In the genomic region with DNA sequence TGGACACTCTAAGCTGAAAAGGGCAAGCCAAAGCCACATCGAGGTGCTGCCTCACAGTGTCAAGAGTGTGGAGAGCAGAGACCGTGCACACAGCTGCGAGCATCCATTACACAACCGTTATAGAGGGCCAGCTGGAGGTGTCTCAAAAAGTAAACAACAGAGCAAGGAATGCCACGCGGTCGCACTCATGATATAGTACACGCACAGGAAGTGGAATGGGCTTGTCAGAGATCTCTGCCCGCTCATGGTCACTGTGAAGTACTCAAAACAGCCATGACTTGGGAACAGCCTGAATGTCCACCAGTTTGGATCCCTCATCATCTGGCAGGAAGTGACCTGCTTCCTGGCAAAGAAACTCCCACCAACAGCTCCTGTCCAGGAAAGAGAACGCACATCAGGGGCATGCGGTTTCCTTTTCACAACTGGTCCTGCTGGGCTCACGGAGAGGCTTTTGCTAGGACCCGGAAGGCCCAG, we compare ENCODE assay signal across 9 mouse cellular contexts.
DNase-seq lines count a peak whose midpoint lies in the region; ATAC-seq and TF ChIP-seq lines count a peak whose summit lies in the region.
"Had no signal": no experiment of that assay in that cellular context is flagged by ENCODE, and none has a peak within 500 bp of the region (broad histone marks: within the 10 kb centered on the region; RNA-seq: fewer than 3 reads in every experiment).

No protein-coding gene starts in this region.

- TF ChIP-seq POLR2A in CH12.LX (IDR thresholded peaks at IDR 0.05; ENCODE audit: low read depth, low read length) = no peak

- H3K9me3 ChIP-seq in CH12.LX (replicated peaks; ENCODE audit: low read length) = no peaks in the 10 kb centered on the region
- H3K9me3 ChIP-seq in embryonic facial prominence, embryonic 10.5 days = no peaks in the 10 kb centered on the region
- H3K9me3 ChIP-seq in intestine, postnatal 0 days (ENCODE audit: control insufficient read depth) = no peaks in the 10 kb centered on the region
- no peaks in the 10 kb centered on the region for H3K9me3 ChIP-seq in lung, postnatal 0 days (ENCODE audit: low read length)
- no peaks in the 10 kb centered on the region for H3K9me3 ChIP-seq in hindbrain, embryonic 11.5 days (ENCODE audit: control insufficient read depth, low read length)

- no peak overlapping the region for H3K4me2 ChIP-seq in CH12.LX (ENCODE audit: insufficient read depth, low read depth, poor library complexity, severe bottlenecking)
- no peak overlapping the region for H3K4me2 ChIP-seq in intestine, postnatal 0 days (replicated peaks; ENCODE audit: low read depth)
- H3K4me2 ChIP-seq in lung, postnatal 0 days (replicated peaks; ENCODE audit: low read depth, low read length) = no peak overlapping the region
- H3K4me2 ChIP-seq in hindbrain, embryonic 11.5 days (replicated peaks; ENCODE audit: low read depth, low read length) = no peak overlapping the region

- H3K79me2 ChIP-seq in CH12.LX (replicated peaks; ENCODE audit: control insufficient read depth, extremely low read depth, insufficient read depth, poor library complexity, severe bottlenecking) = no peaks in the 10 kb centered on the region

- dilution Hi-C loops in CH12.LX (cut with MboI; ENCODE audit: extremely low pct_ligation_motif_present, extremely low pct_unique_long_range_greater_than_20kb, low sequenced_read_pairs) = no loop called here

- TF ChIP-seq RAD21 in CH12.LX (IDR thresholded peaks at IDR 0.05; ENCODE audit: low read depth, low read length) = peak; percentile 14; the same call in 1 of the 2 replicates

- no peak for TF ChIP-seq CTCF in CH12.LX (conservative IDR thresholded peaks at IDR 0.05 in 1 of 2, IDR thresholded peaks at IDR 0.05 in 1 of 2; ENCODE audit: low read depth in 2 of 2, low read length in 2 of 2)
- TF ChIP-seq CTCF in intestine, postnatal 0 days (IDR thresholded peaks at IDR 0.05; ENCODE audit: low read depth) = peak; percentile 32; the same call in 1 of the 2 replicates
- peak; percentile 29 for TF ChIP-seq CTCF in lung, postnatal 0 days (IDR thresholded peaks at IDR 0.05)

- DNase-seq in CH12.LX (ENCODE audit: extremely low read depth) = no peak
- DNase-seq in embryonic facial prominence, embryonic 10.5 days (ENCODE audit: low spot score) = peak; percentile 19
- DNase-seq in lung, postnatal 0 days (ENCODE audit: low spot score) = peak; percentile 78
- peak; percentile 59 for DNase-seq in thymus, postnatal 4 days
- DNase-seq in layer of hippocampus, postnatal 14 days (ENCODE audit: low spot score in 2 of 2) = no peak
- DNase-seq in hindbrain, embryonic 11.5 days (ENCODE audit: low spot score) = no peak

- in situ Hi-C loops in CH12.LX (cut with MboI; ENCODE audit: low pct_ligation_motif_present, low pct_unique_long_range_greater_than_20kb, low sequenced_read_pairs) = no loop called here

- no peaks in the 10 kb centered on the region for H3K4me1 ChIP-seq in CH12.LX (ENCODE audit: control insufficient read depth in 1 of 2, insufficient read depth in 2 of 2)
- peaks cover 11% of the 10 kb centered on the region; the same call in 1 of the 2 replicates for H3K4me1 ChIP-seq in embryonic facial prominence, embryonic 10.5 days
- no peaks in the 10 kb centered on the region for H3K4me1 ChIP-seq in intestine, postnatal 0 days (replicated peaks; ENCODE audit: control insufficient read depth, insufficient read depth, low read length)
- no peaks in the 10 kb centered on the region for H3K4me1 ChIP-seq in lung, postnatal 0 days (ENCODE audit: insufficient read depth, low read depth, low read length)
- no peaks in the 10 kb centered on the region for H3K4me1 ChIP-seq in hindbrain, embryonic 11.5 days (replicated peaks; ENCODE audit: control insufficient read depth, insufficient read depth, low read length)

- no peak overlapping the region for H3K27ac ChIP-seq in CH12.LX (ENCODE audit: insufficient read depth, low read depth)
- no peak overlapping the region for H3K27ac ChIP-seq in embryonic facial prominence, embryonic 10.5 days (replicated peaks)
- H3K27ac ChIP-seq in intestine, postnatal 0 days (ENCODE audit: low read depth, low read length) = no peak overlapping the region
- peak overlapping the region; percentile 70; the same call in 1 of the 2 replicates for H3K27ac ChIP-seq in lung, postnatal 0 days (ENCODE audit: low read length)
- no peak overlapping the region for H3K27ac ChIP-seq in hindbrain, embryonic 11.5 days (ENCODE audit: low read depth, low read length)

- no peak overlapping the region for H3K9ac ChIP-seq in CH12.LX (ENCODE audit: insufficient read depth, low read depth)
- H3K9ac ChIP-seq in intestine, postnatal 0 days (ENCODE audit: low read depth, low read length) = no peak overlapping the region
- no peak overlapping the region for H3K9ac ChIP-seq in lung, postnatal 0 days (replicated peaks; ENCODE audit: low read depth)
- no peak overlapping the region for H3K9ac ChIP-seq in hindbrain, embryonic 11.5 days (ENCODE audit: low read depth, low read length)

- H3K4me3 ChIP-seq in CH12.LX (replicated peaks in 1 of 3; ENCODE audit: low read depth in 2 of 3, low read length in 2 of 3, poor library complexity in 1 of 3) = no peak overlapping the region
- no peak overlapping the region for H3K4me3 ChIP-seq in embryonic facial prominence, embryonic 10.5 days
- no peak overlapping the region for H3K4me3 ChIP-seq in intestine, postnatal 0 days (ENCODE audit: low read depth, low read length)
- no peak overlapping the region for H3K4me3 ChIP-seq in lung, postnatal 0 days (ENCODE audit: low read depth, low read length)
- H3K4me3 ChIP-seq in hindbrain, embryonic 11.5 days (ENCODE audit: low read depth, low read length) = no peak overlapping the region
- H3K4me3 ChIP-seq: myocyte had no signal

- no peaks in the 10 kb centered on the region for H3K36me3 ChIP-seq in CH12.LX (replicated peaks in 1 of 2; ENCODE audit: control insufficient read depth in 1 of 2, insufficient read depth in 1 of 2, low read length in 1 of 2)
- H3K36me3 ChIP-seq in embryonic facial prominence, embryonic 10.5 days (replicated peaks) = no peaks in the 10 kb centered on the region
- no peaks in the 10 kb centered on the region for H3K36me3 ChIP-seq in intestine, postnatal 0 days (ENCODE audit: control insufficient read depth, insufficient read depth)
- H3K36me3 ChIP-seq in lung, postnatal 0 days (ENCODE audit: insufficient read depth, low read length) = no peaks in the 10 kb centered on the region
- no peaks in the 10 kb centered on the region for H3K36me3 ChIP-seq in hindbrain, embryonic 11.5 days (ENCODE audit: control insufficient read depth, insufficient read depth, low read length)

- peak; percentile 31; the same call in 1 of the 2 replicates for ATAC-seq in intestine, postnatal 0 days
- ATAC-seq in lung, postnatal 0 days = peak; percentile 88
- no peak for ATAC-seq in hindbrain, embryonic 11.5 days (ENCODE audit: low FRiP score)
- ATAC-seq in erythroblast, adult 5-6 weeks (replicated peaks; ENCODE audit: low FRiP score, poor library complexity, severe bottlenecking) = no peak

- no peak for TF ChIP-seq EP300 in CH12.LX (IDR thresholded peaks at IDR 0.05; ENCODE audit: low read length)
- peak; percentile 88 for TF ChIP-seq EP300 in lung, postnatal 0 days (IDR thresholded peaks at IDR 0.05)

- WGBS in embryonic facial prominence, embryonic 10.5 days = 76% methylated on average over 13 of the region's 13 CpGs
- WGBS in intestine, postnatal 0 days = 46% methylated on average over 13 of the region's 13 CpGs
- WGBS in lung, postnatal 0 days = 19% methylated on average over 13 of the region's 13 CpGs
- 74% methylated on average over 13 of the region's 13 CpGs for WGBS in hindbrain, embryonic 11.5 days

- no peaks in the 10 kb centered on the region for H3K27me3 ChIP-seq in CH12.LX (replicated peaks)
- no peaks in the 10 kb centered on the region for H3K27me3 ChIP-seq in embryonic facial prominence, embryonic 10.5 days (replicated peaks; ENCODE audit: low read depth, poor library complexity, severe bottlenecking)
- no peaks in the 10 kb centered on the region for H3K27me3 ChIP-seq in intestine, postnatal 0 days (replicated peaks; ENCODE audit: control insufficient read depth, insufficient read depth, low read length)
- no peaks in the 10 kb centered on the region for H3K27me3 ChIP-seq in lung, postnatal 0 days (replicated peaks; ENCODE audit: insufficient read depth, low read length)
- H3K27me3 ChIP-seq in hindbrain, embryonic 11.5 days (ENCODE audit: control insufficient read depth, insufficient read depth, low read length) = no peaks in the 10 kb centered on the region

TF ChIP-seq in CH12.LX, 34 proteins besides CTCF, POLR2A, EP300 and RAD21:
- TF ChIP-seq SMC3 (IDR thresholded peaks at IDR 0.05; ENCODE audit: low read depth, low read length) (0 out of 2 replicates have a peak, but pooled peaks have one; percentile 7), RCOR1 (conservative IDR thresholded peaks at IDR 0.05; ENCODE audit: low read depth, low read length) (no peak), CHD1 (IDR thresholded peaks at IDR 0.05; ENCODE audit: low read depth, low read length) (no peak)

Comparison
In these comparisons a context has a peak if more than half of its experiments do, and no peak if none do; other contexts are left out.
1. DNase-seq: peak in embryonic facial prominence, embryonic 10.5 days (single experiment), lung, postnatal 0 days (single experiment) and thymus, postnatal 4 days (single experiment); none in CH12.LX (single experiment), layer of hippocampus, postnatal 14 days (0 of 2) and hindbrain, embryonic 11.5 days (single experiment).
2. CTCF ChIP-seq: peak in intestine, postnatal 0 days (single experiment) and lung, postnatal 0 days (single experiment); none in CH12.LX (0 of 2).
3. ATAC-seq: peak in intestine, postnatal 0 days (single experiment) and lung, postnatal 0 days (single experiment); none in hindbrain, embryonic 11.5 days (single experiment) and erythroblast, adult 5-6 weeks (single experiment).